Mouse (Mus musculus): ENCODE measurements at regions not wholly inside any gene's neighbourhood (a gene's known extent, or its start where the extent isn't known, plus 50 kb on each side); places are given as distances from the start of the nearest gene placed in this dataset.

GRCm38 (mm10) chr19:54200407-54200806 lies 156.5 kb downstream of the Adra2a start:
- DNase-seq (ENCODE audit: low spot score, missing footprints) (no peak), ATAC-seq (ENCODE audit: low FRiP score) (no peak)
- Histone ChIP-seq H3K36me3 (ENCODE audit: control insufficient read depth, insufficient read depth, low read length) (no peaks in the 10 kb centered on the region), H3K9me3 (ENCODE audit: control insufficient read depth, low read length) (no peaks in the 10 kb centered on the region), H3K27ac (ENCODE audit: low read depth, low read length) (no peak overlapping the region), H3K9ac (ENCODE audit: low read length) (no peak overlapping the region), H3K4me1 (ENCODE audit: control insufficient read depth, insufficient read depth, low read length) (no peaks in the 10 kb centered on the region), H3K4me2 (no peak overlapping the region), H3K4me3 (ENCODE audit: low read depth, low read length) (no peak overlapping the region), H3K27me3 (ENCODE audit: control insufficient read depth, insufficient read depth, low read length) (no peaks in the 10 kb centered on the region)
- WGBS: 85% methylated on average over 6 of the region's 6 CpGs

GRCm38 (mm10) chr19:54202456-54202855 lies 158.5 kb downstream of the Adra2a start:
- Histone ChIP-seq H3K4me2 (no peak overlapping the region), H3K27me3 (ENCODE audit: control insufficient read depth, insufficient read depth, low read length) (no peaks in the 10 kb centered on the region), H3K4me1 (ENCODE audit: control insufficient read depth, insufficient read depth, low read length) (no peaks in the 10 kb centered on the region), H3K4me3 (ENCODE audit: low read depth, low read length) (no peak overlapping the region), H3K36me3 (ENCODE audit: control insufficient read depth, insufficient read depth, low read length) (no peaks in the 10 kb centered on the region), H3K9ac (ENCODE audit: low read length) (no peak overlapping the region), H3K27ac (ENCODE audit: low read depth, low read length) (no peak overlapping the region), H3K9me3 (ENCODE audit: control insufficient read depth, low read length) (no peaks in the 10 kb centered on the region)
- DNase-seq (ENCODE audit: low spot score, missing footprints) (no peak), ATAC-seq (ENCODE audit: low FRiP score) (no peak)
- 81% methylated on average over 6 of the region's 6 CpGs for WGBS

DNA sequence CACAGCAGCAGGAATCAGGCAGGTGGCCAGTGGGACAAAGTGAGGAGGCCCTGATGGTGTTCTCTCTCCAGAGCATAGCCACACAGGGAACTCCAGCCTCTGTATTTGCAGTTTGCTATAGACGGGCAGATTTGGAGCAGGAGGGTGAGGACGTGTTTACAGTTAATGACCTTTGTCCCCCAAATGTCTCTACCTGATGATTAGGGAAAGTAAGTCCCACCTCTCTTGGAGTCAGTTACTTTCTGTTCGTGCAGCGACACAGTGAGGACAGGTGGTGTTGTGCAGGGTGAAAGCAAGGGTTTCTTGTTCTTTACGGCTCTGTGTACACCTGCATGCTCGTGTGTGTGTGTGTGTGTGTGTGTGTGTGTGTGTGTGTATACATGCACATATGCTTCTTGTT lies 162.9 kb downstream of the Adra2a start:
- Histone ChIP-seq H3K9me3 (ENCODE audit: control insufficient read depth, low read length) (no peaks in the 10 kb centered on the region), H3K4me2 (no peak overlapping the region), H3K27ac (ENCODE audit: low read depth, low read length) (no peak overlapping the region), H3K4me3 (ENCODE audit: low read depth, low read length) (no peak overlapping the region), H3K27me3 (ENCODE audit: control insufficient read depth, insufficient read depth, low read length) (no peaks in the 10 kb centered on the region), H3K36me3 (ENCODE audit: control insufficient read depth, insufficient read depth, low read length) (no peaks in the 10 kb centered on the region), H3K9ac (ENCODE audit: low read length) (no peak overlapping the region), H3K4me1 (ENCODE audit: control insufficient read depth, insufficient read depth, low read length) (no peaks in the 10 kb centered on the region)
- 81% methylated on average over 6 of the region's 6 CpGs for WGBS
- DNase-seq (ENCODE audit: low spot score, missing footprints): no peak
- ATAC-seq (ENCODE audit: low FRiP score): no peak

DNA sequence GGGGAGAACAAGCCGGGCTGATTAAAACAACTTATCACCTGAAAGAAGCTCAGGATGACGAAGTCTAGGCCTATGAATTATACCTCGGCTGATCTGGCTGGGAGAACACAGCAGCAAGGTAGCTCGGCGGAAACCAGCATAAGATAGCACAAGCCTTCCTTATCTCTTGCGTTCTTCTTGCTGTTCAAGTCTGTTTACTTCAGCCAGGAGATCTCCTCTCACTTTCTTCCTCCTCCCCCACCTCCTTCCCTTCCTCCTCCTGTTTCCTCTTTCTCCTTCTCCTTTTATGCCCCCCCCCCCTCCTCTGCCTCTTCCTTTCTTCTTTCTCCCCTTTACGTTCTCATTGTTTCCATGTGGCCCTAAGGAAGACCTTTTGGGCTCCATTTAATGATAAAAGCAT lies 168.2 kb downstream of the Adra2a start:
- no peak overlapping the region for H3K4me3 ChIP-seq (ENCODE audit: low read depth, low read length)
- ATAC-seq (ENCODE audit: low FRiP score) (no peak), DNase-seq (ENCODE audit: low spot score, missing footprints) (no peak)
- no peak overlapping the region for H3K27ac ChIP-seq (ENCODE audit: low read depth, low read length)
- WGBS: 87% methylated on average over 7 of the region's 7 CpGs
- no peak overlapping the region for H3K9ac ChIP-seq (ENCODE audit: low read length)
- H3K27me3 ChIP-seq (ENCODE audit: control insufficient read depth, insufficient read depth, low read length): no peaks in the 10 kb centered on the region
- no peaks in the 10 kb centered on the region for H3K4me1 ChIP-seq (ENCODE audit: control insufficient read depth, insufficient read depth, low read length)
- no peaks in the 10 kb centered on the region for H3K36me3 ChIP-seq (ENCODE audit: control insufficient read depth, insufficient read depth, low read length)
- H3K4me2 ChIP-seq: no peak overlapping the region
- H3K9me3 ChIP-seq (ENCODE audit: control insufficient read depth, low read length): no peaks in the 10 kb centered on the region

- 86% methylated on average over 6 of the region's 6 CpGs for WGBS
- H3K27me3 ChIP-seq (ENCODE audit: control insufficient read depth, insufficient read depth, low read length): no peaks in the 10 kb centered on the region
- H3K9ac ChIP-seq (ENCODE audit: low read length): no peak overlapping the region
- no peaks in the 10 kb centered on the region for H3K4me1 ChIP-seq (ENCODE audit: control insufficient read depth, insufficient read depth, low read length)
- ATAC-seq (ENCODE audit: low FRiP score) (no peak), DNase-seq (ENCODE audit: low spot score, missing footprints) (no peak)
- no peak overlapping the region for H3K4me3 ChIP-seq (ENCODE audit: low read depth, low read length)
- H3K27ac ChIP-seq (ENCODE audit: low read depth, low read length): no peak overlapping the region
- no peaks in the 10 kb centered on the region for H3K9me3 ChIP-seq (ENCODE audit: control insufficient read depth, low read length)
- no peak overlapping the region for H3K4me2 ChIP-seq
- no peaks in the 10 kb centered on the region for H3K36me3 ChIP-seq (ENCODE audit: control insufficient read depth, insufficient read depth, low read length)
Measured at GRCm38 (mm10) chr19:54244176-54244575, 200.2 kb downstream of the Adra2a start.

DNA sequence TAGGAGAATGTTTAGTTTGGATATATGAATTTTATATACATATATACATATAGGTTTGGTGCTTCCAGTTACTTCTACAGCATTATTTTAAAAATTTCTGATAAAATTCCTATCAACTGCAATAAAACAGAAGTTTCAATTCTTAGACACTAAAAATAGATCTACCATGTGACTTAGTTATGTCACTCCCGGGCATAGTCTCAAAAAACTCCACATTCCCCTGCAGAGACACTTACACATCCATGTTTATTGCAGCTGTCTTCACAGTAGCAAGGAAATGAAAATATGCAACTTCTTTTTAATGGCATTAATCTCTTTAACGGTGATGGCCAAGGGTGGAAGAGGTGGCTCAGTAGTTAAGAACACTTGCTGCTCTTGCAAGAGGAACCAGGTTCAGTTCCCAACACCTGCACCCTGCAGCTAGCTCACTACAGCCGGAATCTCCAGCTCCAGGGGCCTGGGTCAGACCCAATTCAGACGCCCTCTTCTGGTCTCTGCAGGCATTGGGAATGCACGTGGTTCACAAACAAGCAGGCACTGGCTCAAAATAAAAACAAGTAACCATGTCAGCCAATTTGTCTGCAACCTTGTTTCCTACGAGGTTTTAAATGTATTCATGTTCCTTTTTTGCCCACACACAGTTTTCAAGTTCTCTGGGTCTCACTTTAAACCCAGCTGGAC lies 204.4 kb downstream of the Adra2a start:
- Histone ChIP-seq H3K9me3 (ENCODE audit: control insufficient read depth, low read length) (no peaks in the 10 kb centered on the region), H3K4me1 (ENCODE audit: control insufficient read depth, insufficient read depth, low read length) (no peaks in the 10 kb centered on the region), H3K36me3 (ENCODE audit: control insufficient read depth, insufficient read depth, low read length) (no peaks in the 10 kb centered on the region), H3K27ac (ENCODE audit: low read depth, low read length) (no peak overlapping the region), H3K9ac (ENCODE audit: low read length) (no peak overlapping the region), H3K4me3 (ENCODE audit: low read depth, low read length) (no peak overlapping the region), H3K4me2 (no peak overlapping the region), H3K27me3 (ENCODE audit: control insufficient read depth, insufficient read depth, low read length) (no peaks in the 10 kb centered on the region)
- DNase-seq (ENCODE audit: low spot score, missing footprints) (no peak), ATAC-seq (ENCODE audit: low FRiP score) (no peak)
- 31% methylated on average over 6 of the region's 6 CpGs for WGBS

GRCm38 (mm10) chr19:54252145-54252664 lies 208.3 kb downstream of the Adra2a start:
- Histone ChIP-seq H3K27me3 (ENCODE audit: control insufficient read depth, insufficient read depth, low read length) (no peaks in the 10 kb centered on the region), H3K27ac (ENCODE audit: low read depth, low read length) (no peak overlapping the region), H3K4me2 (no peak overlapping the region), H3K9me3 (ENCODE audit: control insufficient read depth, low read length) (no peaks in the 10 kb centered on the region), H3K4me1 (ENCODE audit: control insufficient read depth, insufficient read depth, low read length) (no peaks in the 10 kb centered on the region), H3K4me3 (ENCODE audit: low read depth, low read length) (no peak overlapping the region), H3K9ac (ENCODE audit: low read length) (no peak overlapping the region), H3K36me3 (ENCODE audit: control insufficient read depth, insufficient read depth, low read length) (no peaks in the 10 kb centered on the region)
- 86% methylated on average over 7 of the region's 7 CpGs for WGBS
- ATAC-seq (ENCODE audit: low FRiP score) (no peak), DNase-seq (ENCODE audit: low spot score, missing footprints) (no peak)

GRCm38 (mm10) chr19:54257889-54258288 lies 213.9 kb downstream of the Adra2a start:
- no peak overlapping the region for H3K4me2 ChIP-seq
- no peak overlapping the region for H3K27ac ChIP-seq (ENCODE audit: low read depth, low read length)
- no peaks in the 10 kb centered on the region for H3K9me3 ChIP-seq (ENCODE audit: control insufficient read depth, low read length)
- ATAC-seq (ENCODE audit: low FRiP score) (no peak), DNase-seq (ENCODE audit: low spot score, missing footprints) (no peak)
- no peak overlapping the region for H3K9ac ChIP-seq (ENCODE audit: low read length)
- 89% methylated on average over 3 of the region's 3 CpGs for WGBS
- H3K36me3 ChIP-seq (ENCODE audit: control insufficient read depth, insufficient read depth, low read length): no peaks in the 10 kb centered on the region
- no peaks in the 10 kb centered on the region for H3K27me3 ChIP-seq (ENCODE audit: control insufficient read depth, insufficient read depth, low read length)
- H3K4me1 ChIP-seq (ENCODE audit: control insufficient read depth, insufficient read depth, low read length): no peaks in the 10 kb centered on the region
- H3K4me3 ChIP-seq (ENCODE audit: low read depth, low read length): no peak overlapping the region

DNA sequence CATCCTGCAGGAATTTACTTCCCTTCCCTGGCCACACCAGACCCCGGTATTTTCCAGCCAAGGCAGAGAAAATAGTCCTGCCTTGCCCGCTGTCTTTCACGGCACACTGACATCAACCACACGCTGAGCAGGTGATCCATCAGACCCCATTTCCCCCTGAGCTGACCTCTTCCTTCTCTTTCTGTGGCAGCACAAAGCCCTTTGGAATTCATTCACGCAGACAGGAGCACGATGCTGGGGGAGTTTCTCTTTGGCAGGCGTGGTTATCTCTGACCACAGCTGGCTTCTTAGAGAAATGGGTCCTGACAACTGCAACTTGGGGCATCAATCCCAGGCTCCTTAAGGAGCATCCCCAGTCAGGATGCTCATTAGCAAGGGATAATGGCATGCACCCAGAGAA lies 215.2 kb downstream of the Adra2a start:
- no peak overlapping the region for H3K9ac ChIP-seq (ENCODE audit: low read length)
- 13% methylated on average over 7 of the region's 7 CpGs for WGBS
- DNase-seq (ENCODE audit: low spot score, missing footprints) (peak; percentile 86), ATAC-seq (ENCODE audit: low FRiP score) (no peak)
- no peaks in the 10 kb centered on the region for H3K4me1 ChIP-seq (ENCODE audit: control insufficient read depth, insufficient read depth, low read length)
- H3K36me3 ChIP-seq (ENCODE audit: control insufficient read depth, insufficient read depth, low read length): no peaks in the 10 kb centered on the region
- no peak overlapping the region for H3K4me3 ChIP-seq (ENCODE audit: low read depth, low read length)
- H3K4me2 ChIP-seq: no peak overlapping the region; the same call in 1 of the 2 replicates
- no peaks in the 10 kb centered on the region for H3K27me3 ChIP-seq (ENCODE audit: control insufficient read depth, insufficient read depth, low read length)
- no peak overlapping the region for H3K27ac ChIP-seq (ENCODE audit: low read depth, low read length)
- no peaks in the 10 kb centered on the region for H3K9me3 ChIP-seq (ENCODE audit: control insufficient read depth, low read length)
